Mouse (Mus musculus) fat pad, adult 2 months (tissue): ENCODE measurements around the gene Ddost.

Source experiments
- DNase-seq: peaks from one replicate; pipeline ENCODE4 v3.0.0-alpha.2; 2011; ENCODE audit warnings: low read depth, low spot score; ENCODE audit errors: extremely low read depth

Ddost gene

GRCm38 (mm10) chr4:138304340-138305104 lies at the start of gene Ddost:
Gene Ddost, plus strand, starts transcription at chr4:138304730.
- peak; percentile 84 for DNase-seq

- no peak for DNase-seq
These were observed 47.3 kb upstream of the Ddost start for GRCm38 (mm10) chr4:138257116-138257687.

GRCm38 (mm10) chr4:138258663-138259062 lies 45.9 kb upstream of the Ddost start:
- DNase-seq: no peak

GRCm38 (mm10) chr4:138259482-138259881 lies 45.0 kb upstream of the Ddost start:
- no peak for DNase-seq

GRCm38 (mm10) chr4:138261843-138262681 lies 42.5 kb upstream of the Ddost start:
- DNase-seq: no peak

GRCm38 (mm10) chr4:138267869-138268268 lies 36.7 kb upstream of the Ddost start:
- no peak for DNase-seq

GRCm38 (mm10) chr4:138272011-138272997 lies 32.2 kb upstream of the Ddost start:
- no peak for DNase-seq

GRCm38 (mm10) chr4:138278346-138278745 lies 26.2 kb upstream of the Ddost start:
- DNase-seq: no peak

GRCm38 (mm10) chr4:138282834-138283233 lies 21.7 kb upstream of the Ddost start:
- no peak for DNase-seq

GRCm38 (mm10) chr4:138286411-138286810 lies 18.1 kb upstream of the Ddost start:
- no peak for DNase-seq

GRCm38 (mm10) chr4:138288691-138289090 lies 15.8 kb upstream of the Ddost start:
- DNase-seq: no peak

GRCm38 (mm10) chr4:138292028-138292427 lies 12.5 kb upstream of the Ddost start:
- DNase-seq: no peak

- DNase-seq: no peak
These were observed 11.1 kb upstream of the Ddost start for GRCm38 (mm10) chr4:138293261-138293948.

GRCm38 (mm10) chr4:138293949-138294550 lies 10.5 kb upstream of the Ddost start:
- no peak for DNase-seq

GRCm38 (mm10) chr4:138301271-138301780 lies 3.2 kb upstream of the Ddost start:
- no peak for DNase-seq

GRCm38 (mm10) chr4:138303011-138303410 lies 1.5 kb upstream of the Ddost start:
- no peak for DNase-seq

GRCm38 (mm10) chr4:138303742-138304141 lies 788 bp upstream of the Ddost start:
- DNase-seq: no peak

- no peak for DNase-seq
These were observed 2.5 kb downstream of the Ddost start for GRCm38 (mm10) chr4:138307025-138307424.

GRCm38 (mm10) chr4:138307739-138308138 lies 3.2 kb downstream of the Ddost start:
- DNase-seq: no peak
